Mouse (Mus musculus): ENCODE results near the gene Egfl8. TPM values are rescaled to one million over a fixed set of nuclear protein-coding genes. Genes with fewer than 3 reads are reported as not detected.
A peak's percentile ranks its signal among the peaks of the same experiment; 100 is the strongest.

Gene Egfl8
- polyA plus RNA-seq, 1 experiment from 2014 or later = 6.1 TPM

DNA sequence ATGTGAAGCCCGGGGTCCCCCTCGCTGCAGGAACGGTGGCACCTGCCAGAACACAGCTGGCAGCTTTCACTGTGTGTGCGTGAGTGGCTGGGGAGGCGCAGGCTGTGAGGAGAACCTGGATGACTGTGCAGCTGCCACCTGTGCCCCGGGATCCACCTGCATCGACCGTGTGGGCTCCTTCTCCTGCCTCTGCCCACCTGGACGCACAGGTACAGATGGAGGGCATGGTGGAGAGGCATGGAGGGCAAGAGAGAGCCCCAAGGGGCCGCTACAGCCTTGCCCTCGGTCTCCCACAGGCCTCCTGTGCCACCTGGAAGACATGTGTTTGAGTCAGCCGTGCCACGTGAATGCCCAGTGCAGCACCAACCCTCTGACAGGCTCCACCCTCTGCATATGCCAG, 47.4 kb downstream of the Egfl8 start:
- H3K36me3 ChIP-seq (ENCODE audit: control insufficient read depth, insufficient read depth, low read length) = no peaks in the 10 kb centered on the region
- no peak for ATAC-seq
- 0 out of 2 replicates have a peak, but pooled peaks cover 2% of the 10 kb centered on the region for H3K4me1 ChIP-seq (ENCODE audit: control insufficient read depth, insufficient read depth, low read length)
- H3K9me3 ChIP-seq (replicated peaks; ENCODE audit: control insufficient read depth, low read length, poor library complexity, severe bottlenecking) = no peaks in the 10 kb centered on the region
- WGBS = 79% methylated on average over 13 of the region's 13 CpGs
- no peak overlapping the region for H3K9ac ChIP-seq (ENCODE audit: low read depth, low read length)
- no peak overlapping the region for H3K27ac ChIP-seq (ENCODE audit: low read length)
- no peak overlapping the region for H3K4me2 ChIP-seq (ENCODE audit: low read length)
- no peak overlapping the region for H3K4me3 ChIP-seq (ENCODE audit: low read depth, low read length)
- H3K27me3 ChIP-seq (ENCODE audit: control insufficient read depth, insufficient read depth, low read depth, low read length) = no peaks in the 10 kb centered on the region

DNA sequence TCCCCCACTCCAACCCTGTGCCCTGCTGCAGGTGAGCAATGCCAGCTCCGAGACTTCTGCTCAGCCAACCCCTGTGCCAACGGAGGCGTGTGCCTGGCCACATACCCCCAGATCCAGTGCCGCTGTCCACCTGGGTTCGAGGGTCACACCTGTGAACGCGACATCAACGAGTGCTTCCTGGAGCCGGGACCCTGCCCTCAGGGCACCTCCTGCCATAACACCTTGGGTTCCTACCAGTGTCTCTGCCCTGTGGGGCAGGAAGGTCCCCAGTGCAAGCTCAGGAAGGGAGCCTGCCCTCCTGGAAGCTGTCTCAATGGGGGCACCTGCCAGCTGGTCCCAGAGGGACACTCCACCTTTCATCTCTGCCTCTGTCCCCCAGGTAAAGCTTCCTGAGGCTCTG, 48.5 kb downstream of the Egfl8 start:
- no peaks in the 10 kb centered on the region for H3K36me3 ChIP-seq (ENCODE audit: control insufficient read depth, insufficient read depth, low read length)
- WGBS = 66% methylated on average over 9 of the region's 9 CpGs
- no peaks in the 10 kb centered on the region for H3K9me3 ChIP-seq (replicated peaks; ENCODE audit: control insufficient read depth, low read length, poor library complexity, severe bottlenecking)
- no peak overlapping the region for H3K4me3 ChIP-seq (ENCODE audit: low read depth, low read length)
- no peak overlapping the region for H3K27ac ChIP-seq (ENCODE audit: low read length)
- no peak for ATAC-seq
- H3K4me2 ChIP-seq (ENCODE audit: low read length) = no peak overlapping the region
- no peak overlapping the region for H3K9ac ChIP-seq (ENCODE audit: low read depth, low read length)
- H3K4me1 ChIP-seq (ENCODE audit: control insufficient read depth, insufficient read depth, low read length) = 0 out of 2 replicates have a peak, but pooled peaks cover 1% of the 10 kb centered on the region
- H3K27me3 ChIP-seq (ENCODE audit: control insufficient read depth, insufficient read depth, low read depth, low read length) = no peaks in the 10 kb centered on the region

DNA sequence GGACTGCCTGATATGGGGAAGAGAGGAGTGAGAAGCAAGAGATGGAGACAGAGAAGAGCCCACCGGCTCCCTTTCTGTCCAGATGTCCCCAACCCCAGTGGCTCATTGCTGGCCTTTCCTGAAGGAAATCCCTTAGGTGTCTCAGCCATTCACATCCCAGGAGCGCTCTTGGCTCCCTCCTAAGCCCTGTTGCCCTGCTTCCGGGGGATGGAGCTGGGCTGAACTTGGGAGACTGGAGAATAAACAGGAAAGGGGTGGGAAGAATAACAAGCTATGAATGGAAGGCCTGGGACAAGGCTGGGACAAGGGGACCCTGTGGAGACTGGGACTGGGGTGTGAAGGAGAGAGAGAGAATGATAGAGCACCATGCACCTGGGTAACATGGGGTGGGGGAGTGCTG, 51.0 kb downstream of the Egfl8 start:
- Histone ChIP-seq H3K9me3 (replicated peaks; ENCODE audit: control insufficient read depth, low read length, poor library complexity, severe bottlenecking) (no peaks in the 10 kb centered on the region), H3K27me3 (ENCODE audit: control insufficient read depth, insufficient read depth, low read depth, low read length) (no peaks in the 10 kb centered on the region), H3K4me3 (ENCODE audit: low read depth, low read length) (no peak overlapping the region), H3K9ac (ENCODE audit: low read depth, low read length) (no peak overlapping the region), H3K4me2 (ENCODE audit: low read length) (no peak overlapping the region), H3K27ac (ENCODE audit: low read length) (peak overlapping the region; percentile 29; the same call in 1 of the 2 replicates), H3K4me1 (ENCODE audit: control insufficient read depth, insufficient read depth, low read length) (no peaks in the 10 kb centered on the region), H3K36me3 (ENCODE audit: control insufficient read depth, insufficient read depth, low read length) (no peaks in the 10 kb centered on the region)
- WGBS = 57% methylated on average over 3 of the region's 3 CpGs
- ATAC-seq = no peak

DNA sequence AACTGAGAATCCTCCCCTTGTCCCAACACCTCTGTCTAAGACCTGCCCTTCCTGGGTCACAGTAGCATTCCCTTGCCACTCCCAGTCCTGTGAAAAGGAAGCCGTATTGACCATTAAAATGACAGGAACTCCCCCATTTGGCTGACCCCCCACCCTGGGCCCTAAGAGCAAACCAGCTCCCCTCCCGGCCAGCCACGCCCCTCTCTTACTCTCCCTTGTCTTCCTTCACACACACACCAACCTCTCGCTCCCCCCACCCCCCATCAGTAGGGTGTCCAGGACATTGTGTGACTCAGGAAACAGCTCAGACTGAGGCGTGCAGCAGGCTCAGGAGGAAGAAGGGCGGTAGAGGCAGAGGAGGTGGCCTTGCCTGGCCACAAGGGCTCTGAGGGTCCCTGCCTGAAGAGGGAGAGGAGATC, 51.8 kb downstream of the Egfl8 start, which contains the start of gene Notch4:
Notch4 (plus strand) TSS at position 266 of the 419 bp plus-strand sequence.
- no peaks in the 10 kb centered on the region for H3K36me3 ChIP-seq (ENCODE audit: control insufficient read depth, insufficient read depth, low read length)
- H3K27me3 ChIP-seq (ENCODE audit: control insufficient read depth, insufficient read depth, low read depth, low read length) = no peaks in the 10 kb centered on the region
- H3K4me3 ChIP-seq (ENCODE audit: low read depth, low read length) = no peak within 1 kb of the TSS
- H3K27ac ChIP-seq (ENCODE audit: low read length) = peak within 1 kb of the TSS; percentile 29; the same call in 1 of the 2 replicates
- H3K4me2 ChIP-seq (ENCODE audit: low read length) = 0 out of 2 replicates have a peak within 1 kb of the TSS, but pooled peaks have one; percentile 3
- H3K9me3 ChIP-seq (replicated peaks; ENCODE audit: control insufficient read depth, low read length, poor library complexity, severe bottlenecking) = no peaks in the 10 kb centered on the region
- no peak; the same call in 1 of the 2 replicates for ATAC-seq
- H3K9ac ChIP-seq (ENCODE audit: low read depth, low read length) = no peak within 1 kb of the TSS; the same call in 1 of the 2 replicates
- 19% methylated on average over 6 of the region's 6 CpGs for WGBS
- no peaks in the 10 kb centered on the region for H3K4me1 ChIP-seq (ENCODE audit: control insufficient read depth, insufficient read depth, low read length)

DNA sequence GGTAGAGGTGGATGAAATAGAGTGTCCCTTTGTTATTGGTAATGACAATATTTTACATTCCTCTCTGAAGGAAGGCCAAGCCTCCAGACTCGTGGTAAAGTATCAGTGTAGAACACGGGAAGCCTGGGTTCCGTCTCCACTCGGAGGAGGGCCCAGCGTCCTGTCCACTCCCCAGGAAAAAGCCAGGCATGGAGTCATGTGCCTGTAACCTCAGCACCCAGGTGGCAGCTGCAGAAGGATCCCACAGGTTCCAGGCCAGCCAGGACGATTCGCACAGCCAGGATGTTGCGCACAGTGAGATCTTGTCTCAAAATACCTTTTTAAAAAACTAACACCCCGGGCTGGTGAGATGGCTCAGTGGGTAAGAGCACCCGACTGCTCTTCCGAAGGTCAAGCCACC, 52.4 kb downstream of the Egfl8 start:
- H3K27ac ChIP-seq (ENCODE audit: low read length) = no peak overlapping the region

More for the DNA sequence above, 52.4 kb downstream of the Egfl8 start:
- H3K9me3 ChIP-seq (replicated peaks; ENCODE audit: control insufficient read depth, low read length, poor library complexity, severe bottlenecking) = no peaks in the 10 kb centered on the region
- no peaks in the 10 kb centered on the region for H3K36me3 ChIP-seq (ENCODE audit: control insufficient read depth, insufficient read depth, low read length)
- no peaks in the 10 kb centered on the region for H3K4me1 ChIP-seq (ENCODE audit: control insufficient read depth, insufficient read depth, low read length)
- 82% methylated on average over 11 of the region's 11 CpGs for WGBS
- no peak overlapping the region for H3K4me3 ChIP-seq (ENCODE audit: low read depth, low read length)
- no peak overlapping the region for H3K4me2 ChIP-seq (ENCODE audit: low read length)
- H3K9ac ChIP-seq (ENCODE audit: low read depth, low read length) = no peak overlapping the region
- no peak for ATAC-seq
- no peaks in the 10 kb centered on the region for H3K27me3 ChIP-seq (ENCODE audit: control insufficient read depth, insufficient read depth, low read depth, low read length)

Other genes with a start within 250 kb of the Egfl8 start
- not detected in 2 replicates for gene Btnl1, start 238.8 kb downstream of the Egfl8 start, polyA plus RNA-seq (2015; fragmentation: Nextera tagmentation; extraction: Ambion mirVana)
- gene BC051142, start 217.2 kb downstream of the Egfl8 start, polyA plus RNA-seq (2015; fragmentation: Nextera tagmentation; extraction: Ambion mirVana) = 6.1 and 6.7 TPM in 2 replicates
- gene Btnl4, start 138.7 kb downstream of the Egfl8 start, polyA plus RNA-seq (2015; fragmentation: Nextera tagmentation; extraction: Ambion mirVana) = not detected in 2 replicates
- gene Btnl6, start 98.6 kb downstream of the Egfl8 start, polyA plus RNA-seq (2015; fragmentation: Nextera tagmentation; extraction: Ambion mirVana) = not detected in 2 replicates
- gene Notch4, start 51.7 kb downstream of the Egfl8 start, polyA plus RNA-seq (2015; fragmentation: Nextera tagmentation; extraction: Ambion mirVana) = 5.9 and 6.7 TPM in 2 replicates
- gene Gpsm3, start 26.2 kb downstream of the Egfl8 start, polyA plus RNA-seq (2015; fragmentation: Nextera tagmentation; extraction: Ambion mirVana) = 3.9 and 4.3 TPM in 2 replicates
- gene Pbx2, start 24.7 kb downstream of the Egfl8 start, polyA plus RNA-seq (2015; fragmentation: Nextera tagmentation; extraction: Ambion mirVana) = 9.4 and 9.7 TPM in 2 replicates
- 0.95 and 1.1 TPM in 2 replicates for gene Ager, start 18.1 kb downstream of the Egfl8 start, polyA plus RNA-seq (2015; fragmentation: Nextera tagmentation; extraction: Ambion mirVana)
- gene Rnf5, start 12.3 kb downstream of the Egfl8 start, polyA plus RNA-seq (2015; fragmentation: Nextera tagmentation; extraction: Ambion mirVana) = 291 and 298 TPM in 2 replicates
- gene Agpat1, start 11.7 kb downstream of the Egfl8 start, polyA plus RNA-seq (2015; fragmentation: Nextera tagmentation; extraction: Ambion mirVana) = 118 TPM in 2 replicates
- 19.9 and 21.0 TPM in 2 replicates for gene Ppt2, start 12.5 kb upstream of the Egfl8 start, polyA plus RNA-seq (2015; fragmentation: Nextera tagmentation; extraction: Ambion mirVana)
- 10.3 and 11.5 TPM in 2 replicates for gene Prrt1, start 13.6 kb upstream of the Egfl8 start, polyA plus RNA-seq (2015; fragmentation: Nextera tagmentation; extraction: Ambion mirVana)
- gene Fkbpl, start 28.8 kb upstream of the Egfl8 start, polyA plus RNA-seq (2015; fragmentation: Nextera tagmentation; extraction: Ambion mirVana) = 15.4 and 17.9 TPM in 2 replicates
- 119 and 123 TPM in 2 replicates for gene Atf6b, start 31.2 kb upstream of the Egfl8 start, polyA plus RNA-seq (2015; fragmentation: Nextera tagmentation; extraction: Ambion mirVana)
- 0.14 and 0.15 TPM in 2 replicates for gene Tnxb, start 54.6 kb upstream of the Egfl8 start, polyA plus RNA-seq (2015; fragmentation: Nextera tagmentation; extraction: Ambion mirVana)
- gene C4b, start 127.9 kb upstream of the Egfl8 start, polyA plus RNA-seq (2015; fragmentation: Nextera tagmentation; extraction: Ambion mirVana) = 0.27 and 0.39 TPM in 2 replicates
- gene Cyp21a1, start 188.6 kb upstream of the Egfl8 start, polyA plus RNA-seq (2015; fragmentation: Nextera tagmentation; extraction: Ambion mirVana) = not detected in 2 replicates
- 40.6 and 43.2 TPM in 2 replicates for gene Stk19, start 221.0 kb upstream of the Egfl8 start, polyA plus RNA-seq (2015; fragmentation: Nextera tagmentation; extraction: Ambion mirVana)
- gene Dxo, start 221.0 kb upstream of the Egfl8 start, polyA plus RNA-seq (2015; fragmentation: Nextera tagmentation; extraction: Ambion mirVana) = 73.1 and 73.2 TPM in 2 replicates
- gene Skiv2l, start 234.2 kb upstream of the Egfl8 start, polyA plus RNA-seq (2015; fragmentation: Nextera tagmentation; extraction: Ambion mirVana) = 62.1 and 62.4 TPM in 2 replicates
- gene Nelfe, start 234.4 kb upstream of the Egfl8 start, polyA plus RNA-seq (2015; fragmentation: Nextera tagmentation; extraction: Ambion mirVana) = 79.8 and 86.5 TPM in 2 replicates
- 0.51 and 1.4 TPM in 2 replicates for gene Cfb, start 246.5 kb upstream of the Egfl8 start, polyA plus RNA-seq (2015; fragmentation: Nextera tagmentation; extraction: Ambion mirVana)